Mouse (Mus musculus) layer of hippocampus, adult 11-12 months (tissue): ENCODE data around the gene Tssk2.

ENCODE experiments used
- DNase-seq: peaks from one replicate; pipeline ENCODE4 v3.0.0; 2022; ENCODE audit warnings: low spot score

Tssk2 gene

DNA sequence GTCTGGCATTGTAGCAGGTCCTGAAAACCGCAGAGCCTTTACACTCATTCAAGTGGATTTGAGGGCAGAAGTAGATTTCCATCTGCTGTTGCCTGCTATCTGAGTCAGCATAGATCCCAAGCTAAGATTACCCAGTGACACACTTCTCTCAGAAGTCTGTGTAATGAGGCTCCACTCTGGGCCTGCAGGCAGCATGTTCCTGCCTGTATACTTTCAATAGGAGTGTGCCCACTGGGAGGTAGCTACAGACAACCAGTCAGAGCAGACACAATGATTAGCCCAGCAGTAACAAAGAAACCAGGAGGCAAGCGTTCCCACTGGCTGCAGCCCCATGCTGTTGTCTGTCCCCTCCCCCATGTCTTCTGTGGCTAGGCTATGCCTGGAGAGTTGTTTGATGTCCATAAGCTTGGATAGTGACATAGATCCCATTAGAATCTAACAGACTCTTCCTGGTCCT lies 51.0 kb downstream of the Tssk2 start:
- DNase-seq, result no peak
